Mouse (Mus musculus): ENCODE measurements around the gene Axin2. TPM values are rescaled to one million over a fixed set of nuclear protein-coding genes. Genes with fewer than 3 reads are reported as not detected.

Gene Axin2
- total RNA-seq, 2 experiments from 2014 or later = 30.4 to 41.8 TPM

GRCm38 (mm10) chr11:108925826-108926225 lies 5.7 kb downstream of the Axin2 start:
- intact Hi-C loops (cut with DNase I) = loop anchor here (2.0 kb wide), 2 partner anchors 107 to 253 kb away; no protein-coding TSS in a partner anchor
- DNase-seq (ENCODE audit: low spot score in 2 of 2) = no peak

GRCm38 (mm10) chr11:108926345-108927092 lies 6.4 kb downstream of the Axin2 start:
- intact Hi-C loops (cut with DNase I) = no loop called here
- no peak for DNase-seq (ENCODE audit: low spot score in 2 of 2)

GRCm38 (mm10) chr11:108927093-108927444 lies 6.9 kb downstream of the Axin2 start:
- DNase-seq (ENCODE audit: low spot score in 2 of 2) = no peak
- intact Hi-C loops (cut with DNase I) = no loop called here

GRCm38 (mm10) chr11:108928096-108928495 lies 7.9 kb downstream of the Axin2 start:
- no peak for DNase-seq (ENCODE audit: low spot score in 2 of 2)
- intact Hi-C loops (cut with DNase I) = no loop called here

GRCm38 (mm10) chr11:108928752-108929151 lies 8.6 kb downstream of the Axin2 start:
- intact Hi-C loops (cut with DNase I) = no loop called here
- DNase-seq (ENCODE audit: low spot score in 2 of 2) = no peak

GRCm38 (mm10) chr11:108929176-108929575 lies 9.0 kb downstream of the Axin2 start:
- DNase-seq (ENCODE audit: low spot score in 2 of 2) = no peak
- intact Hi-C loops (cut with DNase I) = no loop called here

- DNase-seq (ENCODE audit: low spot score in 2 of 2) = no peak
- intact Hi-C loops (cut with DNase I) = no loop called here
Measured at GRCm38 (mm10) chr11:108929700-108930099, 9.6 kb downstream of the Axin2 start.

- DNase-seq (ENCODE audit: low spot score in 2 of 2) = no peak
- intact Hi-C loops (cut with DNase I) = no loop called here
Measured at GRCm38 (mm10) chr11:108930612-108931011, 10.5 kb downstream of the Axin2 start.

GRCm38 (mm10) chr11:108933835-108934234 lies 13.7 kb downstream of the Axin2 start:
- intact Hi-C loops (cut with DNase I) = no loop called here
- DNase-seq (ENCODE audit: low spot score in 2 of 2) = no peak

GRCm38 (mm10) chr11:108935128-108935868 lies 15.1 kb downstream of the Axin2 start:
- intact Hi-C loops (cut with DNase I) = no loop called here
- no peak for DNase-seq (ENCODE audit: low spot score in 2 of 2)

GRCm38 (mm10) chr11:108936016-108936792 lies 16.1 kb downstream of the Axin2 start:
- no peak for DNase-seq (ENCODE audit: low spot score in 2 of 2)
- intact Hi-C loops (cut with DNase I) = no loop called here

- DNase-seq (ENCODE audit: low spot score in 2 of 2) = peak; percentile 47 to 52
- intact Hi-C loops (cut with DNase I) = no loop called here
Measured at GRCm38 (mm10) chr11:108940655-108941412, 20.7 kb downstream of the Axin2 start.

GRCm38 (mm10) chr11:108941836-108942235 lies 21.7 kb downstream of the Axin2 start:
- intact Hi-C loops (cut with DNase I) = no loop called here

GRCm38 (mm10) chr11:108943741-108944140 lies 23.6 kb downstream of the Axin2 start:
- no peak for DNase-seq (ENCODE audit: low spot score in 2 of 2)
- intact Hi-C loops (cut with DNase I) = no loop called here

More at GRCm38 (mm10) chr11:108941836-108942235, 21.7 kb downstream of the Axin2 start:
- peak; percentile 70 to 75 for DNase-seq (ENCODE audit: low spot score in 2 of 2)

- intact Hi-C loops (cut with DNase I) = no loop called here
Measured at GRCm38 (mm10) chr11:108945666-108946065, 25.5 kb downstream of the Axin2 start.

GRCm38 (mm10) chr11:108947425-108948184 lies 27.5 kb downstream of the Axin2 start:
- intact Hi-C loops (cut with DNase I) = no loop called here
- no peak for DNase-seq (ENCODE audit: low spot score in 2 of 2)

More at GRCm38 (mm10) chr11:108945666-108946065, 25.5 kb downstream of the Axin2 start:
- DNase-seq (ENCODE audit: low spot score in 2 of 2) = no peak

- intact Hi-C loops (cut with DNase I) = no loop called here
- DNase-seq (ENCODE audit: low spot score in 2 of 2) = no peak
Measured at GRCm38 (mm10) chr11:108948501-108948900, 28.4 kb downstream of the Axin2 start.

- DNase-seq (ENCODE audit: low spot score in 2 of 2) = no peak
- intact Hi-C loops (cut with DNase I) = no loop called here
Measured at GRCm38 (mm10) chr11:108948931-108949330, 28.8 kb downstream of the Axin2 start.

GRCm38 (mm10) chr11:108952343-108952742 lies 32.2 kb downstream of the Axin2 start:
- DNase-seq (ENCODE audit: low spot score in 2 of 2) = no peak
- intact Hi-C loops (cut with DNase I) = no loop called here
